Mouse (Mus musculus) spleen, postnatal 4 days (tissue): Measurements from ENCODE around the gene Cep250.
"Not testable (repeated sequence)": the region's sequence is repeated elsewhere in the genome, so short reads cannot be mapped to it uniquely, and the experiment has no call there.

Experiments
- DNase-seq, 2 experiments: peaks; one replicate each; pipeline ENCODE4 v3.0.0; 2022; ENCODE audit warnings: low spot score in 2 of 2

Gene Cep250

DNA sequence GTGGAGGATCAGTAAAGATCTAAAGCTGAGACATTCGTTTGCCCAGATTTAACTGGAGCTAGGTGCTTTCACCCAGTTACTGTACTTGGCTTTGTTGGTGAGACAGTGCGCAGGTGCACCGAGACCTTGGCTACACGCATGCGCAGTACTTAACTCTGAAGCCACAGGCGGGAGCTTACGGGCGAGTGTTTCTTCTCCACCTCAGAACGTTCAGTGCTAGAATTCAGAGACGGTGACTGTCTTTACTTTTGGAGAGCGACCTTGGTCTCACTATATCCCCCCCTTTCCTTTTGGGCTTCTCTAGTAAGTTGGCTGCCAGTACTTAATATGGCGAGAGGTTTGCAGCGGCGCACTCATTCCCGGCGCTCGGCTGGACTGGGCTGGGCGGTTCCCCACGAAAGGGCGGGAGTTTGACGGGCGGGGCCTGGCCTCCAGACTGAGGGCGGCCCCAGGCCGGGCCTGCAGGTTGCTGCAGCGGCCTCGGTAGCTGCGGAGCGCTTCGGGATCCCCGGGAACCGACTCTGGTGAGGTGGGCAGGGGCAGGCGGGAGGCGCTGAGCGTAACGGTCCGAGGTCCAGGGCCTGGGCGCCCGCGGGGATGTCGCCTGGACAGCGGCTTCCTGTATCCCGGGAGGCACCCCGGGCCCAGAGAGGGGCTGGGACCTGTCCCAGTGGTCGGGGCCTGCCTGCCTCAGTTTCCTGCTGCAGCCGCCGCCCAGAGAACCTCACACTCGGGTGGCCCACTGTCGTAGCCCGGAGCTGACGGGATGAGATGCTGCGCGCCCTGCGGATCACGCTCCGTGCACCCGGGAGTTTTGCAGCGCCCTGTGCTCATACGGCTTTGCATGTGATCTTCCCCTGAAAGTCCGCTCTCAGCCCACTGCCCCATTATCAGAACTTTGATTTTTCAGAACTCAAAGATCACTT is at the start of gene Cep250:
Gene Cep250, plus strand, starts transcription at position 325 of the 926 bp plus-strand sequence.
- DNase-seq, result peak; percentile 93 to 95

DNA sequence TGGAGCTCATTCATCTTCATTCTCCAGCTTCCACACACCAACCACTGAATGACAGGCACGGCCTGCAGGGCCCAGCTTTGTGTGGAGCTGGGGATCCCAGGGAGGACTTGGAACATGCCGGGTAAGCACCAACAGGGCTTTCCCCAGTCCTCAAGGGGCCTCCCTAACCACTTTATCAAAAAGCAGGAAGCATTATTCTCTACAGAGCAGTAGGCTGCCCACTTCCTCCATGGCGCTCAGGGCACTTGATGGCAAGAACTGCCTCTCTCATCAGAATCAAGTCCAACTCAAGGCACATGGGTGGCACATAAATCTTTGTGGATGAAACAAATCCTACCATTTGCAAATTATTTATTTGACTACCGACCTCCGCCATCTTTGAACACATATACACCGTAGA is 41.6 kb upstream of the Cep250 start:
- no peak for DNase-seq

DNA sequence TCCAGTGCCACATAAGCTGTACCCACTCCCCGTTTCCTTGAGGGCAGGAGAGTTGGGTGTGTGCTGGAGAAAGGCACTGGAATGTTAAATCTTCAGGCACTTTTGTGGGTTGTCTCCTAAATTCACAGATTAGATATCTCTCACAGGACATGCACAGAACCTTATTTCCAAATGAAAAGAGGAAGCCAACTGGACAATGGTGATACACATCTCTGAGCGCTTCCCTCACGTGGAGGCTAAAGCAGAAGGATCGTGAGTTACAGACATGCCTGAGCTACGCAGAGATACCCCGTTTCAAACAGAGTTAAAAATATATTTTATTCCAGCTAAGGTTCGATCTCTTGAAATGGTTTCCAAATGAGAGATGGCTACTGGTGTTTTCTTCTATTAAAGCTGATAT is 33.1 kb upstream of the Cep250 start:
- DNase-seq, result no peak

DNA sequence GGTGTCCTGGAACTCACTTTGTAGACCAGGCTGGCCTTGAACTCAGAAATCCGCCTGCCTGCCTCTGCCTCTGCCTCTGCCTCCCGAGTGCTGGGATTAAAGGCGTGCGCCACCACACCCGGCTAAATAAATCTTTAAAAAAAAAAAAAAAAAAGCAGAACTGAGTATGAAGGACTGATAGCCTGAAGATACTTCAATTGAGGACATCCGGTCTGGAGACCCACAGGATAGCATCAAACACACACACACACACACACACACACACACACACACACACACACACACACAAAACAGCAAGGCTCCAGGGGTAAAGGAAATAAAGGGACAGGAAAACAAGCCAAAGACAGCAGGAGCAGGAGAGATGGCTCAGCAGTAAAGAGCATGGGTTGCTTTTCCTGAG is 31.0 kb upstream of the Cep250 start:
- not testable (repeated sequence) for DNase-seq

DNA sequence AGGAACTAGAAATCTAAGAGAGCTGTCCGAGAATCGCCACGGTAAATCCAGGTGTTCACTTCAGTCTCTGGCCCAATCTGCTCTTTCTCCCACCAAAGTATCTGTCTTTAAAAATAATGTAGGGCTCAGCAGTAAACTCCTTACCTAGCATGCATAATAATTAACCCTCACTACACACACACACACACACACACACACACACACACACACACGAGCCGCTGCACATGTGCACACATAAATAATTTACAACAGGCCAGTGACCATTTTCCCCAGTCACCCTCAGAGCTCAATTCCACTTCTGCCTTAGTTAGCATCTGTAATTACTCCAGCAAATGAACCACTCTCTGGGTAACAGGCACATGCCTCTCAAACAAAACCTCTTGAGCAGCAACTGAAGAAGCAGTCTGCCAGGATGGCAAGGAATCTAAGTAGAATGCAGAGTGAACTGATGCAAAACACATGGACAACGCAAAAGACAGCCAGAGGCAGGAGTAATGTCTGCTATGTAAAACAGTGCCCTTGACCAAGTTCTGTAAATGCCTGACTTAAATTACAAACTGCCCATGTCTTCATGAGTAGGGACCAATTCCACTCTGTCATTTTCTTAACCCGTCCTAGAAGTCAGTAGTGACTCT is 27.4 kb upstream of the Cep250 start:
- DNase-seq, result no peak

DNA sequence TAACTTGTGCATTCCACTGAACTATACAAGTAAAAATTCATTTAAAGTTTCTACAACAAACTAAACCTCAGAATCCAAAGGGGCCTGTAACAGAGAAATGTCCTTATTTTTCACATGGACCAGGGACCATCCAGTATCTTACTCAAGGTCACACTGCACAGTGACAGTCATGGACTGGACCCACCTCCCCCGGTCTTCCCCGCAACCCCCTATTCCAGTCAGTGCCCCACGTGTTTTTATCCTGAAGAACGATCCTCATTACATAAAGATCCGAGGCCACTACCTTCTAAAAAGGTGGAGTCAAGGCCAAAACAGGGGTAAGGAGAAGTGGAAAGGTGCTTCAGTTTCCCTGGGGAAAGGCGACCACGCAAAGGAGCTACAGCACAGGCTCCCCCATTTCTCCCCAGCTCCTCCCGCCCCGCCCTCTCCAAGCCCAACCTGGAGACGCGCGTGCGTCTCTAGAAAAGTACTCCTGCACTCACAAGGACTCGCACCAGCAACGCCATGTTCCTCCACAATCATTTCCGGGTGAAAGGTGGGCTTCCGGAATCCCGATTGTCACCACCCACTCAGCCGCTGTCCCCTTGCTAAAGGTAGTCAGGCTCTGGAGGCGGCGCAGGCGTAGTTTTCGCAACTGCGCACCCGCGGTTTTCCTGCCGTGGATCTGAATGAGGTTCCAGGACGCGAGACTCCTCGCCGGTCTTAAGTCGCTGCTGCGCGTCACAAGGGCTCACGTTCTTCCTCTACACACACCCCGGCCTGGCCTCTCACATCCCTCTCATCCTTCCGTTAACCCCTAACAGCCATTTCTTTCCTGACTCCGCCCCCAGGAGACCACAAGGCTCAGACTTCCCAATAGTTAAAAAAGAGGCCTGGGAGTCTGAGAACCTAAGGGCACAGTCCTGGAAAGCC is 26.5 kb upstream of the Cep250 start, which contains the start of gene Uqcc1:
Gene Uqcc1, minus strand, starts transcription at position 780 of the 912 bp plus-strand sequence.
- DNase-seq, result peak; percentile 85 to 90

DNA sequence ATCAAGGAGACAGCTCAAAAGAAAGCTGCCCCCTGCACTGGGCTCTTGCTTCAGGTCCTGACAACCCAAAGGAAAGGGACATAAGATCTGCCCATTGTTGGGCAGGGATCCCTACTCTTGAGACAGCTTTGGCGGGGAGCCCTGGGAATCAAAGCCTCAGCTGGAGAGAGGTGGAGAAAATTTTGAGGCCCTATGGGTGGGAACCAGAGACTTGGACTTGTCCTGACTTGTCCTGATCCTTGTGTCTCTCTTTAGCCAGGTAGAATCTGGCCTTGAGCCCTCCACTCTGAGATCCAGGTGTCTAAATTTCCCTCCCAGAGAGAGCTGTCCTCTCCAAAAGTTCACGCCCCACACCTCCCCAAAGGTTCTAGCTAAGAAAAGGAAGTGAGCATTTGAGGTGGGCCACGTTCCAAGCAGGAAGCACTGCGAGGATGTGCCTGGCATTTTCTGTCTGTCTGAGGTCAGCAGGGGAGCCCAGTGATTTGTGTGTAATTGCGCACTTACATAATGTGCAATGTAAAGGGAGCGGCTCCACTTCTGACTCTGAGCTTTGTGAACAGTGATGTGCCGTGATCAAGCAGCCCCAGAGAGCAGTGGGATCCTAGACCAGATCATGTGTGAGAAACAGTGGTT is 16.2 kb upstream of the Cep250 start:
- no peak for DNase-seq

DNA sequence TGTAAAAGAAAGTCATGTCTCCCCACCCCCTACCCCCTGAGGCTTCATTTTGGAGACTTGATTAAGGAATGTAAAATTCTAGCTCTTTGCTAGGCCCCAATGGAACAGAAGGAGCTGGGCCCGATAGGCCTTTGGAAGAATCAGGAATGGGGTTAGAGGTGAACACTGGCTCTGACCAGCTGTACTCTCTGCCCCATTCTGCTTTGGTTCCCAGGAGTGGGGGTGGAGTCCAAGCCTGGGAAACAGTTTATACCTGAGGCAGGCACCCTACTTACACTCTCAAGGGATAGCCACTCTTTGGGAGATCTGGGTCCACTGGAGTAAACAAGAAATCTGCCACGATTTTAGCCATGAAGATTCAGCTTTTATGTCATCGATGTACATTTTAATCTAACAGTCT is 15.6 kb upstream of the Cep250 start, which contains the start of gene Gm15557:
Gene Gm15557, plus strand, starts transcription at position 48 of the 400 bp plus-strand sequence.
- DNase-seq, result no peak

DNA sequence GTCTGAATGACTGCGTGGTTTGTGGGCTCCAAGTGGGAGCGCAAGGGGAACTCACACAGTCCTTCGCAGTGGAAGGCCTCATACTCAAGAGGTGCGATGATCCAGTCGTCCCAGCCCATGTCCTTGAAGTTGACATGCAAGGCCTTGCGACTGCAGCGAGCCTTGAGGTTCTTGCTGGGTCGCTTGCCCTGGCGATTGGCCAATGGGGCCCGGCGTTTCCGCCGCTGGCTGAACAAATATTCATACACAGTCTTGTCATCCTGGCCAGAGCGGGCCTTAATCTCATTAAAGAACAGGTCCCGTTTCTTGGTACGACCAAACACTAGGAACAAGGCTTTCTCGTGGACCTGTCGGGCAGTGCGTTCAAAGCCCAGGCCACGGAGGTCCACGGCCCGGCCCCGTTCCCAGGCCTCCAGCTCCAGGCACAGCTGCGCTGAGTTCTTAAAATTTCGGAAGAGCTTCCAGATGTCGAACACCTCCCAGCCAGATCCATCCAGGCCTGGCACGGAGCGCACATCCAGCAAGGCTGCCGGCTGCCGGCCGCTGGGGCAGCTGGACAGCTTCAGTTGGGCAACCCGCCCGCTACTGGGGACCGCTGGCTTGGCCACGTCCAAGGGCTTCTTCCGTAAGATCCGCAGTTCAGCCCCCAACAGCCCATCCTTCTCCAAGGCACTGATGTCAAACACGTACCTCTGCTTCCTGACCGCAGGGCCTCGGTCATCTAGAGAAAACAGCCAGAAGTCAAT is 14.4 kb upstream of the Cep250 start:
- DNase-seq, result no peak

DNA sequence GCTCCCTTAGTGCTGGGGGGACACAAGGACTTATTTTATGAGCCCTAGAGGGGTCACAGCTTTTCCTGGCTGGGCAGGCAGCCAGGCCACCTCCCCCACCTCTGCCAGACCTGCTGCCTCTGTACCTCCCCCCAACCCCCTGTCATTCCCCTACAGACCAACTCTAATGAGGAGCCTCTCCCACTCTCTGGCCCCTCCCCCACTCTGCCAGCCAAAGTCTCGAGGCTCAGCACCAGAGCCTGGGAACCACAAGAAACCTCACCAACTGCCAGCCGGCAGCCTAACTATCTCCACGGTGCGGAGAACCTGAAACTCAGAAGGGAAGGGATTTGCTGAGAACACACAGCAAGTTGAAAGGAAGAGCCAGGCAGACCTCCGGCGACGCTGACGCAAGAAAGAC is 12.8 kb upstream of the Cep250 start:
- DNase-seq, result no peak

DNA sequence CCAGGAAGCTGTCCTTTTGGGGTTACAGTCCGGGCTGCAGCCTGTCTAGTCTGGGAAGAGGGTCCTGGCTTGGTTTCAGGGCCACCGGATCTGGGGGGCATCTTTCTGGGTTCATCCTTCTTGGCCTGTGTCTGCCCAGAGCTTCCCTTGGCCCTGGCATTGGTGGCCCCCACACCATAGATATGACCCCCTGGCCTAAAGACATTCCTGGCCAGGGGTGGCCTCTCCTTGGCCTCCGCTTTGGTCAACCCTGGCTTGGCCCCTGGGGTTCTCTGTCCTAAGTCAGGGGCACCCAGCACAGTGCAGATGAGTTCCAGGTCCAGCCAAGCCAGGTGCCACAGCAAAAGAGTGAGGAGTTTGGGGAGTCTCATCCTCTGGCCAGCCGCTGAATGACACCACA is 11.6 kb upstream of the Cep250 start:
- DNase-seq, result no peak

DNA sequence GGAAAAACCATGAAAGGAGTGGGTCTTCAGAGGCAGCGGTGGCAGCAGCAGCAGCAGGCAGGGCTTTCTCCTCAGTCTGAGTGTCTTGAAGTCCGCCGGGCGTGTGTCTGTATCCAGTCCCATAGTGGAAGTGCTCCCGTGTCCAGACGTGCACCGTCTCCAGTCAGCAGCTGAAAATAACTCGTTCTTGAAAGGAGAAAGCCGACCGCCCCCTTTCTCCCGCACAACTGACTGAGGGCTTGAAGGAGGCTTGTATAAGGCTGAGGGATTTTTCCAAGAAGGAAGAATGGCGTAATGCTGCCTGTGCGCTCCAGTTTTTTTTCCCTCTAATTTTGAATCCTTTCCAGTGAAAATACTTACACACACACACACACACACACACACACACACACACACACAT is 11.1 kb upstream of the Cep250 start, which contains the start of gene Gdf5:
Gene Gdf5, minus strand, starts transcription at position 244 of the 400 bp plus-strand sequence.
- DNase-seq, result no peak

DNA sequence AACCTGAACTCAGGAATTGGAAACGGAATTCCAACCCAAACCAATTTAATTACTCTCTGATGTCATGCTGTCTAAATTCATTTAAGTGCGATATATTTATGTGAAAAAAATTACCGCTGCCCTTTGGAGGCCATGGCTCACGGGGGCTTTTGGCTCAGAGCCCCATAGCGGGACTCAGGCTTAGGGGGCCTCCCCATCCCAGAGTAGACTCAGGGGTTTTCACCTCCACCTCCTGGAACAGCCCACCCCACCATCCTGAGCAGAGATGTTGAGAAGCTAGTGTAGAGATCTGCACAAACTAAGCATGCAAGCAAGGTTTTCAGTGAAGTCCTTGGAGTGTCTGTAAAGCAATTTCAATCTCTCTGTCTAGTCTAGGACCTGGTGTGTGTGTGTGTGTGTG is 10.7 kb upstream of the Cep250 start:
- no peak for DNase-seq

DNA sequence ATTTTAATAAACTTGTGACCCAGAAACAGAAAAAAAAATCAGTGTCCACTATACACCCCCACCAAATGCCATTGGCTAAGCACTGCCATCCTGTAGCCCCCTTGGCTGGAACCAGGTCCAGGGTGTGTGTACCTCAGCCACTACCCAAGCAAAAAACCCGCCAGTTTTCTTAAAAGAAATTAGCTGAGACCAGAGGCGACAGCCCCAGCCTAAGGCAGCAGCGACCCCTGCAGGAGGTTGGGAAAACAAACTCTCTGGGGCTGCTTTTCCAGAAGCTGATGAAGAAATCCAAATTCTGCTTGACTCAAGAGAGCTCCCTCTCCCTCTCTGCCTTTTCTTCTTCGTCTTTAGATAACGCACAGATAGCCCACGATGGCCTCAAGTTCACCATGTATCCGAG is 10.2 kb upstream of the Cep250 start:
- DNase-seq, result peak; percentile 79 to 92

DNA sequence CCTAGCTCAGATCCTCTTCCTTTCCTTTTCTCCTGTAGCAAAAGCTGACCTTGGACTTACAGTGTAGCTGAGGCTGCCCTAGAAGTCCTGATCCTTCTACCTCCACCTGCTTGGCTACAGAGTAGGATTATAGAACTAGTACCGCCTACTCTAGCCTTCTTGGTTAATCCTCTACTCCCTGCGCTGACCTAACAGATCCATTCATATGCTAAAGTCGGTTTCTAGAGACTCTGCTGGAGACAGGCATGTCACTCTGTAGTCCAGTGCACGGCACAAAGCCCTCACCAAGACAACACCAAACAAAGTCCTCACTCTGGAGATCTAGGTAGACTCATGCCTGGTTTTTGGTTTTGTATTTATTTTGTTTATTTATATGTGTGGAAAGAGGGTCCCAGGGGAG is 9.8 kb upstream of the Cep250 start:
- DNase-seq, result no peak

DNA sequence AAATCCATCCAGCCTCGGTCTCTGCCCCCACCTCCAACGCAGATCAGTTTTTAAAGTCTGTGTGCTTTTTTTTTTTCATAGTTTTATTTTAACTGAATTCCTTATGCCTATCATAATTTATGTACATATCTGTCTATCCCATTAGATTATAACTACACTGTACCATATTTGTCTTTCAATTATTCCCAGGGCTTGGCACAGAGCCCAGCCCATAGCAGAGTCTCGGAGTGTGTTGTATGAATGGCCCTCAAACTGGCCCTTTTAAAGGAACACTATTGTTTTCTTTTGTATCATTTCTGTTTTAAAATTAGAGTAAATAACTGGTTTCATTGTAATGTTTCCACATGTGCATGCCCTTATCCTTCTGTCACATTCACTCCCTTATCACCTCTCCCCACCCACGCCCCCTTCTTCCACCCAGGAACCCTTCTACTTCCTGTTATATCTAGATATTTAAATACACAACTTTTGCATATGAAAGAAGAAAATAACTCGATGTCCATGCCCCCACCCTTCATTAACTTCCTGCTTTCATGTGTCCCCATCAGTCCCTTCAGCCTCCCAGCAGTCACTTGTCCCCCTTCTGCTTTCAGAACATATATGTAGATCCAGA is 8.8 kb upstream of the Cep250 start:
- peak in 1 of 2 experiments; percentile 40 for DNase-seq

DNA sequence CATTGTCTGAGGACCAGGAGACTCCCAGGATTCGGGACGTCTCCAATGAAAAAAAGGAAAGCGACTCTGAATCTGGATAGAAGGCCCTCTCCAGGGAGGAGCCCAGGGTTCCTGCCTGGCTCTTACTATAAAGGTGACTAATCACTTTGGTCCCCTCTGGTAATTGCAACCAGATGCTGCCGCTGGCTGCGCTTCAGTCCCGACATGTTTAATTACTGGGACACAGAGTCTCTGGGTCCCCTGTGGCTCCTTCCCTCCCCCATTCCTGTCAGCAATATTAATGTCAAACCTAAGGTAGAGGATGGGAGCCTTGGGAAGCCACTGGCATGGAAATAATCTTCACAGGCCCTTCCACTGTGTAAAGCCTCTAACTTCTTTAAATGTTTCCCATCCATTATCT is 6.9 kb upstream of the Cep250 start:
- DNase-seq, result no peak

DNA sequence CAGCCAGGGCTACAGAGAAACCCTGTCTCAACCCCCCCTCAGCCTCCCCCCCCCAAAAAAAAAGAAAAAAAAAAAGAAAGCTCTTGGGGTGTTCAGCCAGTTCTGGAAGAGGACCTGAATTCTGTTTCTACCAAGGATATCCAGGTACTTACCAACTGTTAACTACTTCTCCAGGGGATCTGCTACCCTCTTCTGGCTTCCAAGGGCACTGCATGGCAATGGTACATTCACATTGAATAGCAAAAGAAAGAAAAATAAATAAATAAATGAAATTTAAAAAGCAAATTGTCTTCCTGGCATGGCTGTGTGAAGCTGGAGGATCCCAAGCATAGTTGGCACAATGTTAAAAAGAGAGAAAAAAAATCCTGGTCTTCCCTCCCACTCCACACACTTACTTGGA is 4.3 kb upstream of the Cep250 start:
- peak in 1 of 2 experiments; percentile 42 for DNase-seq

DNA sequence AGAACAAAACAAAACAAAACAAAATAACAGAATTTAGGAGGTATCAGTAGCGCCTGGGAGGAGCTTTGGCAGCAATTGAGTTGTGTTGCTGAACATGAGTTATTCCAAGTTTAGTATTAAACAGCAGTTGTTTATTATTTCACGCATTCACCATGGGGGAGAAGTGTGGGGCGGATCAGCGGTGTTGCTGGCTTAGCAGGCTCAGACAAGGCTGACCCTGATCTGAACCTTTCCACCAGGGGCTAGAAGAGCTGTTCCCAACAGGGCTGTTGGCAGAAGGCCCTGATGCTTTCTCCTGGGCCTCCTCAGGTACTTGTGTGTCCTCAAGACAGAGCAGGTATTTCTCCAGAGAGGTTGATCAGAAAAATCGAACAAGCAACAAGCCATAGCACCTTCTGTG is 3.7 kb downstream of the Cep250 start:
- DNase-seq, result no peak

DNA sequence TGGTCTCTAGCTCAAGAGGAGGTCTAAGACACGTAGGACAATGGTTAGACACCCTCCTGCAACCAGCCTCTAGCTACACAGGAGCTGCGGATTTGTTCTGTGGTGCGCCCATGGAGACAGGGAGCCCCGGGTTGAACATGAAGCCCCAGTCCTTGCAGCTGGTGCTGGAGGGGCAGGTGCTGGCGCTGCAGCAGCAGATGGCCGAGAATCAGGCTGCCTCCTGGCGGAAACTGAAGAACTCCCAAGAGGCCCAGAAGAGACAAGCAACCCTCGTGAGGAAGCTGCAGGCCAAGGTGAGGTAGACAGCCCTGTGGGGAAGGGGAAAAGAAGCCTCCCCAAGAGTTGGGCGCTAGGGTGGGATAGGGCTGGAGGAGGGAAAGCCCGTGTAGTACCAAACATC is 5.6 kb downstream of the Cep250 start:
- DNase-seq, result peak; percentile 47 to 70
